Mouse (Mus musculus) MEL (cell line): Measurements from ENCODE around the gene Otog. TPM values are rescaled to one million over a fixed set of nuclear protein-coding genes. Genes with fewer than 3 reads are reported as not detected.

Experiments
- DNase-seq: peaks from one replicate; pipeline ENCODE4 v3.0.0; 2011; ENCODE audit warnings: low read depth, low spot score
- H3K27ac ChIP-seq: 2 replicates; pipeline ENCODE4 v1.5.1; 2012; ENCODE audit warnings: low read depth, mild to moderate bottlenecking, control low read depth, low read length, moderate library complexity; ENCODE audit not compliant: control insufficient read depth
- H3K27me3 ChIP-seq, 2 experiments: fragments of 150-350 bp in 1 of 2; sonication (generic) in 1 of 2; 2 replicates each; pipeline ENCODE4 v1.6.1; 2012; ENCODE audit warnings: low read length in 2 of 2, mild to moderate bottlenecking in 2 of 2, improper control_type of control experiment in 1 of 2, moderate library complexity in 1 of 2; ENCODE audit not compliant: insufficient read depth in 2 of 2, control insufficient read depth in 1 of 2
- H3K36me3 ChIP-seq, 2 experiments: 2 replicates each; pipeline ENCODE4 v1.6.1; 2012 to 2014; ENCODE audit warnings: low read length in 2 of 2, improper control_type of control experiment in 1 of 2, inconsistent platforms in 1 of 2, mild to moderate bottlenecking in 1 of 2; ENCODE audit not compliant: insufficient read depth in 2 of 2, control insufficient read depth in 1 of 2
- H3K4me1 ChIP-seq, 2 experiments: fragments of 150-350 bp in 1 of 2; sonication (generic) in 1 of 2; 2 replicates each; pipeline ENCODE4 v1.6.1; 2012; ENCODE audit warnings: low read length in 2 of 2, improper control_type of control experiment in 1 of 2, mild to moderate bottlenecking in 1 of 2; ENCODE audit not compliant: insufficient read depth in 2 of 2, control insufficient read depth in 1 of 2
- H3K4me3 ChIP-seq, 2 experiments: fragments of 150-350 bp in 1 of 2; sonication (generic) in 1 of 2; 2 replicates each; pipeline ENCODE4 v1.5.1; 2012; ENCODE audit warnings: low read depth in 2 of 2, low read length in 2 of 2, mild to moderate bottlenecking in 2 of 2, moderate library complexity in 2 of 2, control low read depth in 1 of 2, improper control_type of control experiment in 1 of 2; ENCODE audit not compliant: control insufficient read depth in 1 of 2, insufficient read depth in 1 of 2
- H3K79me2 ChIP-seq: 2 replicates; pipeline ENCODE4 v1.6.1; 2012; ENCODE audit warnings: mild to moderate bottlenecking, low read length, moderate library complexity; ENCODE audit not compliant: control insufficient read depth, poor library complexity, insufficient read depth
- H3K9ac ChIP-seq: 2 replicates; pipeline ENCODE4 v1.6.1; 2012; ENCODE audit warnings: low read depth, mild to moderate bottlenecking, control low read depth, low read length, moderate library complexity; ENCODE audit not compliant: control insufficient read depth, poor library complexity, severe bottlenecking
- H3K9me3 ChIP-seq: fragments of 150-350 bp; sonication (generic); replicated peaks from 2 replicates; pipeline ENCODE4 v1.6.1; 2012; ENCODE audit warnings: mild to moderate bottlenecking, low read length, improper control_type of control experiment, moderate library complexity; ENCODE audit not compliant: insufficient read depth
- CHD1 ChIP-seq: IDR thresholded peaks from 2 replicates; pipeline ENCODE4 v1.6.1; 2012; ENCODE audit warnings: low read depth, mild to moderate bottlenecking, inconsistent platforms, low read length, improper control_type of control experiment
- CHD2 ChIP-seq: IDR thresholded peaks from 2 replicates; pipeline ENCODE4 v1.6.1; 2011; ENCODE audit warnings: low read length, improper control_type of control experiment
- E2F4 ChIP-seq: IDR thresholded peaks from 2 replicates; pipeline ENCODE4 v1.6.1; 2011; ENCODE audit warnings: low read depth, low read length, improper control_type of control experiment, borderline replicate concordance
- ELF1 ChIP-seq: IDR thresholded peaks from 2 replicates; pipeline ENCODE4 v1.6.1; 2014; ENCODE audit warnings: low read depth, mild to moderate bottlenecking, inconsistent platforms, low read length, improper control_type of control experiment, moderate library complexity
- ETS1 ChIP-seq: IDR thresholded peaks from 2 replicates; pipeline ENCODE4 v1.6.1; 2012; ENCODE audit warnings: low read depth, mild to moderate bottlenecking, inconsistent platforms, low read length, improper control_type of control experiment, moderate library complexity
- GABPA ChIP-seq: IDR thresholded peaks from 2 replicates; pipeline ENCODE4 v1.6.1; 2012; ENCODE audit warnings: low read depth, mild to moderate bottlenecking, inconsistent platforms, low read length, improper control_type of control experiment, moderate library complexity
- GATA1 ChIP-seq: IDR thresholded peaks from 2 replicates; pipeline ENCODE4 v1.6.1; 2011; ENCODE audit warnings: low read depth, low read length, improper control_type of control experiment
- HCFC1 ChIP-seq: IDR thresholded peaks from 2 replicates; pipeline ENCODE4 v1.6.1; 2012; ENCODE audit warnings: low read depth, mild to moderate bottlenecking, inconsistent platforms, low read length, improper control_type of control experiment, moderate library complexity
- MAFK ChIP-seq: IDR thresholded peaks from 2 replicates; pipeline ENCODE4 v1.6.1; 2011; ENCODE audit warnings: low read depth, mild to moderate bottlenecking, low read length, improper control_type of control experiment, borderline replicate concordance
- MAZ ChIP-seq: IDR thresholded peaks from 2 replicates; pipeline ENCODE4 v1.6.1; 2012; ENCODE audit warnings: low read depth, mild to moderate bottlenecking, inconsistent platforms, low read length, improper control_type of control experiment
- MEF2A ChIP-seq: IDR thresholded peaks from 2 replicates; pipeline ENCODE4 v1.6.1; 2014; ENCODE audit warnings: low read depth, mild to moderate bottlenecking, inconsistent platforms, low read length, improper control_type of control experiment; ENCODE audit not compliant: poor library complexity, insufficient replicate concordance, severe bottlenecking; ENCODE audit errors: extremely low read depth
- MYB ChIP-seq: IDR thresholded peaks from 2 replicates; pipeline ENCODE4 v1.6.1; 2011; ENCODE audit warnings: mild to moderate bottlenecking, low read depth, low read length, improper control_type of control experiment
- NELFE ChIP-seq: IDR thresholded peaks from 2 replicates; pipeline ENCODE4 v1.6.1; 2011; ENCODE audit warnings: low read depth, low read length, improper control_type of control experiment
- NRF1 ChIP-seq: IDR thresholded peaks from 2 replicates; pipeline ENCODE4 v1.6.1; 2014; ENCODE audit warnings: low read depth, mild to moderate bottlenecking, inconsistent platforms, low read length, improper control_type of control experiment, moderate library complexity; ENCODE audit not compliant: poor library complexity, insufficient read depth, severe bottlenecking
- POLR2AphosphoS2 ChIP-seq: IDR thresholded peaks from 2 replicates; pipeline ENCODE4 v1.6.1; 2011; ENCODE audit warnings: low read length, improper control_type of control experiment
- POLR2AphosphoS5 ChIP-seq: IDR thresholded peaks from 2 replicates; pipeline ENCODE4 v1.6.1; 2012; ENCODE audit warnings: low read depth, borderline replicate concordance, mild to moderate bottlenecking, inconsistent platforms, low read length, moderate library complexity, mixed read lengths
- RAD21 ChIP-seq: IDR thresholded peaks from 2 replicates; pipeline ENCODE4 v1.6.1; 2011; ENCODE audit warnings: mild to moderate bottlenecking, low read depth, low read length, improper control_type of control experiment
- SIN3A ChIP-seq: IDR thresholded peaks from 2 replicates; pipeline ENCODE4 v1.6.1; 2012; ENCODE audit warnings: low read length, improper control_type of control experiment, inconsistent platforms
- TAL1 ChIP-seq: IDR thresholded peaks from 2 replicates; pipeline ENCODE4 v1.6.1; 2012; ENCODE audit warnings: mild to moderate bottlenecking, inconsistent platforms, low read length, moderate library complexity, mixed read lengths
- TBP ChIP-seq: IDR thresholded peaks from 2 replicates; pipeline ENCODE4 v1.8.0; 2011; ENCODE audit warnings: low read depth, low read length, improper control_type of control experiment
- TCF12 ChIP-seq: IDR thresholded peaks from 2 replicates; pipeline ENCODE4 v1.6.1; 2014; ENCODE audit warnings: low read depth, mild to moderate bottlenecking, inconsistent platforms, low read length, improper control_type of control experiment, moderate library complexity
- USF1 ChIP-seq: IDR thresholded peaks from 2 replicates; pipeline ENCODE4 v1.6.1; 2014; ENCODE audit warnings: low read depth, mild to moderate bottlenecking, inconsistent platforms, low read length, improper control_type of control experiment, moderate library complexity
- USF2 ChIP-seq, 2 experiments: IDR thresholded peaks; 2 replicates each; pipeline ENCODE4 v1.6.1; 2011 to 2012; ENCODE audit warnings: improper control_type of control experiment in 2 of 2, low read length in 2 of 2, borderline replicate concordance in 1 of 2, inconsistent platforms in 1 of 2, low read depth in 1 of 2, mild to moderate bottlenecking in 1 of 2; ENCODE audit not compliant: insufficient read depth in 1 of 2
- ZC3H11A ChIP-seq: IDR thresholded peaks from 2 replicates; pipeline ENCODE4 v1.6.1; 2012; ENCODE audit warnings: low read depth, mild to moderate bottlenecking, inconsistent platforms, low read length, improper control_type of control experiment
- ZKSCAN1 ChIP-seq: IDR thresholded peaks from 2 replicates; pipeline ENCODE4 v1.6.1; 2012; ENCODE audit warnings: low read depth, mild to moderate bottlenecking, inconsistent platforms, low read length, improper control_type of control experiment, moderate library complexity
- ZMIZ1 ChIP-seq: IDR thresholded peaks from 2 replicates; pipeline ENCODE4 v1.6.1; 2012; ENCODE audit warnings: low read depth, mild to moderate bottlenecking, inconsistent platforms, low read length, improper control_type of control experiment, moderate library complexity
- ZNF384 ChIP-seq: IDR thresholded peaks from 2 replicates; pipeline ENCODE4 v1.6.1; 2012; ENCODE audit warnings: low read depth, mild to moderate bottlenecking, inconsistent platforms, low read length, improper control_type of control experiment
- polyA plus RNA-seq, 2 experiments: library from polyadenylated mRNA; stranded (reverse) in 1 of 2; unstranded in 1 of 2; fragments of >175 nt in 1 of 2; fragments of >200 nt in 1 of 2; gene quantifications; 2 replicates each; pipeline versions ENCODE4 v1.2.1 to v1.2.4; 2012; ENCODE audit warnings: low replicate concordance in 2 of 2, low read depth in 1 of 2; ENCODE audit not compliant: insufficient read length in 2 of 2, insufficient read depth in 1 of 2, missing spikeins in 1 of 2
- total RNA-seq: library from RNA; depleted of rRNA; stranded (reverse); fragments of 300-350 nt; gene quantifications from 2 replicates; pipeline ENCODE4 v1.2.3, GENCODE M21; 2012

Otog gene
- total and polyA plus RNA-seq, 3 experiments, result not detected

GRCm38 (mm10) chr7:46285161-46285839 is 44.5 kb downstream of the Otog start:
- no peaks in the 10 kb centered on the region for H3K9me3 ChIP-seq
- H3K36me3 ChIP-seq, result no peaks in the 10 kb centered on the region
- TF ChIP-seq HCFC1 (no peak), ZKSCAN1 (no peak), E2F4 (no peak), ZC3H11A (no peak), MEF2A (no peak), SIN3A (no peak), MYB (no peak), ZNF384 (no peak), GABPA (no peak), NELFE (no peak), MAZ (no peak), USF2 (IDR thresholded peaks at IDR 0.05; ENCODE audit: borderline replicate concordance in 1 of 2, insufficient read depth in 1 of 2, low read depth in 1 of 2, low read length in 2 of 2) (no peak), GATA1 (no peak), ZMIZ1 (no peak), TBP (no peak), TAL1 (no peak), CHD2 (no peak), ETS1 (no peak), USF1 (no peak)
- TF ChIP-seq, all 39 proteins: peak for 0
- no peak overlapping the region for H3K4me3 ChIP-seq
- DNase-seq, result no peak
- H3K27ac ChIP-seq, result no peak overlapping the region
- H3K27me3 ChIP-seq, result no peaks in the 10 kb centered on the region
- no peaks in the 10 kb centered on the region for H3K4me1 ChIP-seq
- H3K79me2 ChIP-seq, result no peaks in the 10 kb centered on the region
- H3K9ac ChIP-seq, result no peak overlapping the region

DNA sequence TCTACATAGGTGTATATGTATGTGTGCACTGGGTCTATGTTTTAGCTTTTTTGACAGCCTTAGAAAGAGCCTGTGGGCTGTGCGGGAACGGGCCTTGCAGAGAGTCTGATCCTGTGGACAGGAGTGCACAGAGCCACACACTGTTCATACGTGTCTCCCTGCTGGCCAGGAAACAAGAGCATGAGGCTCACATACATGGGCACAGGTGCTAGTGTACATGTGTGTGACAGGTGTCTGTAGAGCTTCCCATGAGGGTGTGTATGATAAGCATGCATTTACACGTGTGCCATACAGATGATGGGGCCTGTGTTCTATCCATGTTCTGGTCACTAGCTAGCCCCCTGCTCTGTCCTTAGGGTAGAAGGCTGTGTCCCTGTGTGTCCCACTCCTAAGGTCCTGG is 45.6 kb downstream of the Otog start:
- H3K4me3 ChIP-seq, result no peak overlapping the region
- no peak for DNase-seq
- TF ChIP-seq MEF2A (no peak), GABPA (no peak), TBP (no peak), MAZ (no peak), ETS1 (no peak), RAD21 (no peak), MAFK (no peak), ELF1 (no peak), E2F4 (no peak), ZNF384 (no peak), TCF12 (no peak), POLR2AphosphoS5 (no peak), NRF1 (no peak), USF2 (IDR thresholded peaks at IDR 0.05; ENCODE audit: borderline replicate concordance in 1 of 2, insufficient read depth in 1 of 2, low read depth in 1 of 2, low read length in 2 of 2) (no peak), SIN3A (no peak), CHD2 (no peak), CHD1 (no peak), POLR2AphosphoS2 (no peak)
- TF ChIP-seq, all 39 proteins: peak for 0
- Histone ChIP-seq H3K79me2 (no peaks in the 10 kb centered on the region), H3K9ac (no peak overlapping the region), H3K9me3 (no peaks in the 10 kb centered on the region), H3K27ac (no peak overlapping the region), H3K27me3 (no peaks in the 10 kb centered on the region), H3K4me1 (no peaks in the 10 kb centered on the region), H3K36me3 (no peaks in the 10 kb centered on the region)
